Mouse (Mus musculus) liver, postnatal 0 days (tissue): ENCODE results near the gene 2410004P03Rik.

ENCODE experiments used
- CTCF ChIP-seq: sonication (generic); IDR thresholded peaks from 2 replicates; pipeline ENCODE4 v1.5.1; 2016; ENCODE audit warnings: antibody characterized with exemption, low read depth
- EP300 ChIP-seq: IDR thresholded peaks from 2 replicates; pipeline ENCODE4 v1.6.1; 2016; ENCODE audit warnings: antibody characterized with exemption, low read depth, mild to moderate bottlenecking

DNA sequence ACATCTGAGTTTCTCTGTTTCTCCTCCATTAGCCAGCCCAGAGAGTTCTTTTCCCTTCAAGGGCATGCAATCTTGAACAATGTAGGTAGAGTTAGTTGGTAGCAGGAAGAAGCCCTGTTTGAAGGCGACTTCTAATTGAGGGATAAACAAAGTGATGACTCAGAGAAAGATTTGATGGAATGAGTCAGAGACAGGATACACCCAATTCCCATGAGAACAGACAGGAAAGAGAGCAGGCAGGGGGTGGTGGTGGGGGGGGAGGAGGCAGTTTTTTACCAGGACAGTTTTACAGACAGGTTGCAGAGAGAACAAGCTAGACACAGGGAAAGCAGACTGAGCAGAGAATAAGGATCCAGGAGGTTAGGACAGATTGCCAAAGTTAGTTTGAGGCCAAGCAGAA lies 29.0 kb upstream of the 2410004P03Rik start:
- TF ChIP-seq CTCF (no peak), EP300 (no peak)
